Mouse (Mus musculus): ENCODE results near the gene Gabarapl1. TPM values are rescaled to one million over a fixed set of nuclear protein-coding genes. Genes with fewer than 3 reads are reported as not detected.
A peak's percentile ranks its signal among the peaks of the same experiment; 100 is the strongest.

Gabarapl1 gene
- total RNA-seq, 2 experiments from 2014 or later, result 43.0 to 68.8 TPM

- ATAC-seq (replicated peaks; ENCODE audit: low FRiP score, low TSS enrichment, poor library complexity, severe bottlenecking), result no peak; the same call in 1 of the 2 replicates
Observed at GRCm38 (mm10) chr6:129534057-129534456, 1.1 kb downstream of the Gabarapl1 start.

DNA sequence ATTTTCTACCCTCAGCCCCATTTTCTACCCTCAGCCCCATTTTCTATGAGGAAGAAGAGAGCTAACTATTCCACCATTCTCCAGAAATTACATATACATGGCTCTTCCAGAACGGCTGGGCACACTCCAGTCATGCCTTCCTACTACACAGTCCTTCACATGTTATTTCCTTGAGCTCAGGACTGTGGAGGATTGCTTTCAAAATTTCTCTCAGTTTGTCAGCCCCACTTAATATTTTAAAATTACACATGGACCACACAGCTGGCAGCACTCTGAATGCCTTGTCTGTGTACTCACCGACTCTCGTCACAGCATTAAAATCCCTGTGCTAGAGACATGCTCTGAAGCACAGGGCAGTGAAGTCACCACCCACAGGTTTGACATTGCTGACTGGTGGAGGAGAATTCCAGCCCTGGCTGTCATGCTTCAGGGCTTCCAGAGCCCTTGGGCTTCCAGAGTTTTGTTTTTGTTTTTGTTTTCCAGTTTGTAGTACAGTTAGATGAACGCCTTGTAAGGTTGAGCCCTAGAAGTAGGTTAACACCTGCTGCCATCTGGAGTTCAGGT lies 1.7 kb downstream of the Gabarapl1 start:
- no peak for ATAC-seq (replicated peaks; ENCODE audit: low FRiP score, low TSS enrichment, poor library complexity, severe bottlenecking)

GRCm38 (mm10) chr6:129535723-129536122 lies 2.8 kb downstream of the Gabarapl1 start:
- no peak for ATAC-seq (replicated peaks; ENCODE audit: low FRiP score, low TSS enrichment, poor library complexity, severe bottlenecking)

GRCm38 (mm10) chr6:129538555-129538954 lies 5.6 kb downstream of the Gabarapl1 start:
- ATAC-seq (replicated peaks; ENCODE audit: low FRiP score, low TSS enrichment, poor library complexity, severe bottlenecking), result no peak

DNA sequence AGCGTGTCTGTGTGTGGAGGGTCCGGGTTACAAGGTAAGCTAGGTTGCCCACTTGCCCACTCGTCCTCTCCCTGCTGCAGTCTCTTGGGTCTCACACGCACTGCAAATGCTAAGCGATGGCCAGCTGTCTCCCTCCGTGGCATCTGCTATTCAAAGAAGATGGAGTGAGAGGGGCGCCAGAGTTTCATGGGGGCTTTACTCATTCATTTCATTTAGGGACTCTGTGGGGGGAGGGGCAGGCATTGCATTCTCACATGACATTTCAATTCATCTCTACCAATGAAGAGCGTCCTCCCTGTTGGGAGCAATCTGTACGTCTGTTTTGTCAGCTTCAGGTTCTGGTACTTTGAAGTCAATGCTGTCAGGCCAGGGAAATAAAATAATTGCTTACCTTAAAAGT lies 9.0 kb downstream of the Gabarapl1 start:
- no peak for ATAC-seq (replicated peaks; ENCODE audit: low FRiP score, low TSS enrichment, poor library complexity, severe bottlenecking)

DNA sequence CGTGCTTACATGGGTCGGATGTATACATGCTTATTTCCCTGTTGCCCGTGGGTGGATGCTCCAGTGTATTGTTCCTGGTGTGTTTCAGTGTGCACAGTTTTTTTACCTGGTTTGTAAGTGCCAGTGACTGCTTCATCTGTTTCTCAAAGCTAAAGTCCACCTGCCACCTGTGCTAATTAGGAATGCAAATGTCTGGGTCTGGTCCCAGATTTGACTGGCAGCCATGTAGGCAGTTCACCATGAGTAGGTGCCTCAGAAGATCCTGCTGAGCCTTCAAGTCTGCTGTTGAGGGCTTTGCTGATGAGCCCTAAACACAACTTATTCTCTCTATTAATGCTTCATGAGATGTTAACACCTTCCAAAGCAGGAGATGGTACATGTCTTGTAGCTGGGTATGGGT lies 9.6 kb downstream of the Gabarapl1 start:
- no peak for ATAC-seq (replicated peaks; ENCODE audit: low FRiP score, low TSS enrichment, poor library complexity, severe bottlenecking)

- peak; percentile 87 for ATAC-seq (replicated peaks; ENCODE audit: low FRiP score, low TSS enrichment, poor library complexity, severe bottlenecking)
Observed at GRCm38 (mm10) chr6:129543709-129544606, 11.0 kb downstream of the Gabarapl1 start.

DNA sequence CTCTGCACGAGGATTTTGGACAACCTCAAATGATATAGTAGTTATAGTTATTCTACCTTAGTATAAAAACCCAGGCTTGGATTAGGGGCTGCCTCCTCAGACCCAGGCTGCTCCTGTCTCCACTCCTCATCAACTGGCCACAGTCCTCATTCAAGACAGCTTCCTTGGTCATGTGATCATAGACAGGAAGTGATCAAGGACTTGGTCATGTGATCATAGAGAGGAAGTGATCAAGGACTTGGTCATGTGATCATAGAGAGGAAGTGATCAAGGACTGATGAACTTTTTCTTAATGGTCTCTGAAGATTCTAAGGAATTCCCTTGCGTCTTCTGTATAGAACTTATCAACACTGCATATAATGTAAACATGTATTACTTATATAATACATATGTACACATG lies 14.3 kb downstream of the Gabarapl1 start:
- ATAC-seq (replicated peaks; ENCODE audit: low FRiP score, low TSS enrichment, poor library complexity, severe bottlenecking), result no peak

DNA sequence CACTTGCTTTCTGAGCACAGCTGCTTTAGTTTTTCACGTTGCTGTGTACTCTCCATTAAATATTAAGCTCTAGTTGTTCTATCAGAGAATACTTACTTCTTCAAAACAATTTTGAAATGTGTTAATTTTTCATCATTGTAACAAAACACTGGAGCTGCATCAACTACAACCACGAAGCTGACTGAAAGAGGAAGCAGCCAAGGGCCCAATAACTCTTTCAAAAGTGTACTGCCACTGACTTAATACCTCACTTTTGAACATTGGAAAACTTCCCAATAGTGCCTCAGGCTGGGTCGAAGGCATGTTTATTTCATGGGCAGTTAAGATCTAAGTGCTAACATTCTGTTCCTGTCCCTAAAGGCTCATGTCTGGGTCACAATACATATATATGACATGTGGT lies 15.0 kb downstream of the Gabarapl1 start:
- ATAC-seq (replicated peaks; ENCODE audit: low FRiP score, low TSS enrichment, poor library complexity, severe bottlenecking), result no peak

DNA sequence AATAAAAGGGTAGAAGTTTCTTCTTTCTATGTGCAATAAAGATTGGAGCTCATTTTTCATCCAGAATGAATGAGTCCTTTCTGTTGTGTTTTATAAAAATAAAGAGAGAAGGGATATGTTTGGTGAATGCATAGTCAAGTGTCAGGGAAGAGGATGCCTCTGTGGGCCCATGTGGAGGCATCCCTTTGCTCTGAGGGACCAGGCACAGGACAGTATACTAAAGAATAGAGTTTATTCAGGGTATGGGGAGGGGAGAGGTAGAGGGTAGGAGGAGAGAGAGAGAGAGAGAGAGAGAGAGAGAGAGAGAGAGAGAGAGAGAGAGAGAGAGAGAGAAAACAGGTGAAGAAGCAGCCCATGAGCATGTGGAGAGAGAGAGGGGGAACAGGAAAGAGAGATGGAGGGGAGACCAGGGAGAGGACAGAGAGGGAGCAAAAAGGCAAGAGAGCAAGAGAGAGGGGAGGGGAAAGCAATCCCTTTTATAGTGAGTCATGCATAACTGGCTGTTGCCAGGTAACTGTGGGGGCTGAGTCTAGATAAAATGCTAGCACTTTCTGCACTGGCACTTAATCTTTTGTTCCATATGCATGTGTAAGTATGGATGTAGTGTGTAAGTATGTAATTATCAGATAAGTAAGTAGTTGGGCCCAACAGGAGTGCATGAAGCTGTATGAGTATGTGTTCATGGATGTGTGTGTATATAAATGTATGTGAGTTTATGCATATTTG lies 24.5 kb downstream of the Gabarapl1 start:
- ATAC-seq (replicated peaks; ENCODE audit: low FRiP score, low TSS enrichment, poor library complexity, severe bottlenecking), result peak; percentile 88

DNA sequence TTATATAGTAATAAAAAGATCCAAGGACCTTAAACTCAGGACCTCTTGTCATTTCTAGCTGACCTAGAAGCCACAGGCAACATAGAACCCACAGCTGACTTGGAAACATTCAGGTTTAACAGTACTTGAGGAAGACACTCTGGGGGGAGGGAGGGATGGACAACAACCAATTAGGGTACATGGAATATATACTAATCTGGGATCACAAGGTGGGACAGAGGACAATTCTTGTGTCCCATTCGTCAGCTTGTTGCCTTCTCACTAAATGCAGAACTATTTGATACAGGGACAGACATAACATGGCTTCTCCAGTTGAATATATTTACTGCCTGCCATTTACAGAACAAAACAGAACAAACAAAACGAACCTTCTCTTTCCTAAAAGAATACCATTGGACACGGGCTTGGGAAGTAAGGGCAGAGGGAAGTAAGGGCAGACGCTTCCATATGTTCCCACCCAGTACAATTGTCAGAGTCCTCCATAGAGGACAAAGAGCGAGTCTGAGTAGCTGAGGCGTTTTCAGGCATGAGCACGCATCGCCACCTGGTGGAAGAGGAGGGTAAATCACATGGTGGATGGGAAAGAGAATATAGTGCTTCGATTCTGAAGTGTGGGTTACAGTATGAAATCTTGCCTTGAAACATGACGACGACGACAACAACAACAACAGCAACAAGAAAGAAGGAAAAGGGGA lies 26.1 kb downstream of the Gabarapl1 start:
- ATAC-seq (replicated peaks; ENCODE audit: low FRiP score, low TSS enrichment, poor library complexity, severe bottlenecking), result peak; percentile 89

- ATAC-seq (replicated peaks; ENCODE audit: low FRiP score, low TSS enrichment, poor library complexity, severe bottlenecking), result 0 out of 2 replicates have a peak, but pooled peaks have one; percentile 1
Observed at GRCm38 (mm10) chr6:129559641-129560027, 26.7 kb downstream of the Gabarapl1 start.

DNA sequence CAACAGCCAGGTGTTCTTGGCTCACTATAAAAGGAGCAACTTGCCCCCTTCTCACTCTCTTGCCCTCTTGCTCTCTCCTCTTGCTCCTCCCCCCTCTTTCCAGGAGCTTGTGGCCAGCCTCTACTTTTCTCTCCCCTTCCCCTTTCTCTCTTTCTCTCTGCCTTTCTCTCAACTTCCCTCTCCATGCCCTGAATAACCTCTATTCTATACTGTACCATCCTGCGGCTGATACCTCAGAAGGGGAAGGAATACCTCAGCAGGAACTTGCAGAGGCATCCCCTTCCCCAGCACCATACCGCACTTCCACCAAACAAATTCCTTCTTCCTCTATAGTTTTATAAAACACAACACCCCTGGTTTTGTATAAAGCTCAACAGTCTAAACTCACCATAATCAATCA lies 32.3 kb downstream of the Gabarapl1 start:
- ATAC-seq (replicated peaks; ENCODE audit: low FRiP score, low TSS enrichment, poor library complexity, severe bottlenecking), result no peak

- ATAC-seq (replicated peaks; ENCODE audit: low FRiP score, low TSS enrichment, poor library complexity, severe bottlenecking), result peak; percentile 82
Observed at GRCm38 (mm10) chr6:129575315-129575714, 42.4 kb downstream of the Gabarapl1 start.

GRCm38 (mm10) chr6:129577605-129578004 lies 44.6 kb downstream of the Gabarapl1 start, which contains the start of gene Klre1:
Gene Klre1, plus strand, starts transcription at chr6:129577905.
- ATAC-seq (replicated peaks; ENCODE audit: low FRiP score, low TSS enrichment, poor library complexity, severe bottlenecking), result no peak

GRCm38 (mm10) chr6:129581274-129581673 lies 48.3 kb downstream of the Gabarapl1 start:
- peak; percentile 83 for ATAC-seq (replicated peaks; ENCODE audit: low FRiP score, low TSS enrichment, poor library complexity, severe bottlenecking)

GRCm38 (mm10) chr6:129581896-129582295 lies 48.9 kb downstream of the Gabarapl1 start:
- ATAC-seq (replicated peaks; ENCODE audit: low FRiP score, low TSS enrichment, poor library complexity, severe bottlenecking), result peak; percentile 63

GRCm38 (mm10) chr6:129583014-129583413 lies 50.1 kb downstream of the Gabarapl1 start:
- ATAC-seq (replicated peaks; ENCODE audit: low FRiP score, low TSS enrichment, poor library complexity, severe bottlenecking), result no peak

- no peak for ATAC-seq (replicated peaks; ENCODE audit: low FRiP score, low TSS enrichment, poor library complexity, severe bottlenecking)
Observed at GRCm38 (mm10) chr6:129591508-129591907, 58.5 kb downstream of the Gabarapl1 start, which contains the start of gene Klrd1. Gene Klrd1, plus strand, starts transcription at chr6:129591782.

All from megakaryocyte-erythroid progenitor cell, adult 5-6 weeks (primary cell).